Mouse (Mus musculus) embryonic facial prominence, embryonic 10.5 days (tissue): ENCODE measurements around the gene Gtf3c6. TPM values are rescaled to one million over a fixed set of nuclear protein-coding genes. Genes with fewer than 3 reads are reported as not detected.

Experiments used
- DNase-seq: peaks from one replicate; pipeline ENCODE4 v3.0.0-alpha.2; 2017; ENCODE audit warnings: low spot score
- H3K27ac ChIP-seq: fragments of 300-500 bp; sonication (generic); replicated peaks from 2 replicates; pipeline ENCODE4 v1.5.1; 2016; ENCODE audit warnings: mild to moderate bottlenecking
- H3K27me3 ChIP-seq: fragments of 300-500 bp; sonication (generic); replicated peaks from 2 replicates; pipeline ENCODE4 v1.6.1; 2016; ENCODE audit warnings: low read depth, mild to moderate bottlenecking; ENCODE audit not compliant: poor library complexity, severe bottlenecking
- H3K36me3 ChIP-seq: fragments of 300-500 bp; sonication (generic); replicated peaks from 2 replicates; pipeline ENCODE4 v1.6.1; 2016; ENCODE audit warnings: mild to moderate bottlenecking, moderate library complexity
- H3K4me1 ChIP-seq: fragments of 300-500 bp; sonication (generic); 2 replicates; pipeline ENCODE4 v1.6.1; 2016
- H3K4me3 ChIP-seq: fragments of 300-500 bp; sonication (generic); 2 replicates; pipeline ENCODE4 v1.5.1; 2016; ENCODE audit warnings: mild to moderate bottlenecking, moderate library complexity
- H3K9me3 ChIP-seq: fragments of 300-500 bp; sonication (generic); 2 replicates; pipeline ENCODE4 v1.6.1; 2016; ENCODE audit warnings: mild to moderate bottlenecking
- WGBS: fragments of 180-500 bp; shearing (Covaris S2); methylation state at CpG from one replicate; pipeline ENCODE4 v1.1.7; 2016; 5-methylcytosine and 5-hydroxymethylcytosine counted together
- polyA plus RNA-seq: library from polyadenylated mRNA; unstranded; fragments of >200 nt; fragmentation: Nextera tagmentation; extraction: Ambion mirVana; gene quantifications from 2 replicates; pipeline ENCODE4 v1.2.1, GENCODE M21; 2016

Gtf3c6 gene
- polyA plus RNA-seq, 1 experiment from 2014 or later = 172 TPM

DNA sequence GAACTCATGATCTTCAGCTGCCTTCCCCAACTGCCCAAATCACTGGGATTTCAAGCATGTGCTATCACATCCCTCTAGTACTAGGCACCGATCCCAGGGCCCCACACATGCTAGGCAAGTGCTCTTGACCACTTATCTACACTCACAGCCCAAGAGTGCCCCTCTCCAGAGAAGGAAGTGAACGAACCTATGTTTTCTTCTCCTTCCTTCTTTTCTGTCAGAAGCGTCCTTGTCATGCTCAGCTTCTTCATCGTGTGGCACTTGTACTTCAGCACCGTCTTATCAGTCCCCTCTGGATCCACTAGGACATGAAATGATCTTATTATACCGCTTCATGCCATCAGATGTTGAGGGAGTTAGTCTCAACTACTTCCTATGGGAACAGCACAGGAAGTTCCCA lies 6.9 kb downstream of the Gtf3c6 start:
- Histone ChIP-seq H3K27me3 (no peaks in the 10 kb centered on the region), H3K4me3 (no peak overlapping the region), H3K4me1 (peaks cover 6% of the 10 kb centered on the region), H3K36me3 (peaks cover 83% of the 10 kb centered on the region), H3K9me3 (no peaks in the 10 kb centered on the region), H3K27ac (no peak overlapping the region)
- 91% methylated on average over 6 of the region's 6 CpGs for WGBS
- DNase-seq = no peak

DNA sequence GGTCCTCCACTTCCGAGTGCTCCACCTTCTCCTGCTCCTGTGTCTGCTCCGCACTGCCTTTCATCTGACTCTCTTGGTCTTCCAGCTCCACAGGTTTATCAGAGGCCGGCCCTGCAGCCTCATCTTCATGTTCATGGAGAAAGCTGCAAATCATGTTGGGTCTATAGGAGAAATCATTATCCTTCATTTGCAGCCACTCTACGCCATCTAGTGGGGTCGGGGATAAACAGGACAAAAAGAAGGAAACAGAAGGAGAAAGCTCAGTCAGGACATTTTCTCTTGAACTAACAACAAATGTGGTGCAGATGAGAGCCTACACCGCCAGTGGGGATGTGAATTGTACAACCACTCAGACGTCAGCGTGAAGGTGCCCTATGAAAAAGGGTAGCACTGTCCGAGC lies 8.3 kb downstream of the Gtf3c6 start:
- no peak overlapping the region for H3K27ac ChIP-seq
- no peaks in the 10 kb centered on the region for H3K9me3 ChIP-seq
- no peaks in the 10 kb centered on the region for H3K27me3 ChIP-seq
- 89% methylated on average over 9 of the region's 9 CpGs for WGBS
- DNase-seq = no peak
- H3K4me1 ChIP-seq = peaks cover 12% of the 10 kb centered on the region
- H3K4me3 ChIP-seq = no peak overlapping the region
- H3K36me3 ChIP-seq = peaks cover 73% of the 10 kb centered on the region

DNA sequence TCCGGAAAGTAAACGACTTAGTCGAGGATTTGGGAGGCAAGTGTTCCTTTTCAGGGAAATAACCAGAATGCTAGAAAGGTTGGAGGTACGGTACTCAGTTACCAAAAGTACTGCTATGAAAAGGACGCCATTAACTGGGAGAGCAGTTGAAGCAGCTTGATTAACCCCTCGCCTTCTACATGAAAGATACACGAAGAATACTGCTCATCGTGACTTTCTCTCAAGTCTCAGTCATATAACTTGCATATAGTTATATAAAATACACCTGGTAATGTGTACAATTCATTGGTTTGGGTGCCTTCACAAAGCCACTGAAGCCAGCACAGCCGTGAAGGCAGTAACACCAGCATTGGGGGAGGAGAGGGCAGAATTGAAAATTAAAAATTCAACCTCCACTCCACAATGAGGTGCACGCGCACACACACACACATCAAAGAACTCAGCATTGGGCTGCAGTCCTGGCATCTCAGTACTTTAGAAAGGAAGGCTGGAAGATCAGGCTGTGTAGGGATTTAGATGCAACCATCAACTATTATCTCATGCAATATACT lies 10.7 kb downstream of the Gtf3c6 start:
- DNase-seq = no peak
- Histone ChIP-seq H3K27ac (peak overlapping the region; percentile 85), H3K36me3 (peaks cover 71% of the 10 kb centered on the region), H3K27me3 (no peaks in the 10 kb centered on the region), H3K4me3 (peak overlapping the region; percentile 78), H3K9me3 (no peaks in the 10 kb centered on the region), H3K4me1 (peaks cover 12% of the 10 kb centered on the region)
- 38% methylated on average over 11 of the region's 11 CpGs for WGBS

DNA sequence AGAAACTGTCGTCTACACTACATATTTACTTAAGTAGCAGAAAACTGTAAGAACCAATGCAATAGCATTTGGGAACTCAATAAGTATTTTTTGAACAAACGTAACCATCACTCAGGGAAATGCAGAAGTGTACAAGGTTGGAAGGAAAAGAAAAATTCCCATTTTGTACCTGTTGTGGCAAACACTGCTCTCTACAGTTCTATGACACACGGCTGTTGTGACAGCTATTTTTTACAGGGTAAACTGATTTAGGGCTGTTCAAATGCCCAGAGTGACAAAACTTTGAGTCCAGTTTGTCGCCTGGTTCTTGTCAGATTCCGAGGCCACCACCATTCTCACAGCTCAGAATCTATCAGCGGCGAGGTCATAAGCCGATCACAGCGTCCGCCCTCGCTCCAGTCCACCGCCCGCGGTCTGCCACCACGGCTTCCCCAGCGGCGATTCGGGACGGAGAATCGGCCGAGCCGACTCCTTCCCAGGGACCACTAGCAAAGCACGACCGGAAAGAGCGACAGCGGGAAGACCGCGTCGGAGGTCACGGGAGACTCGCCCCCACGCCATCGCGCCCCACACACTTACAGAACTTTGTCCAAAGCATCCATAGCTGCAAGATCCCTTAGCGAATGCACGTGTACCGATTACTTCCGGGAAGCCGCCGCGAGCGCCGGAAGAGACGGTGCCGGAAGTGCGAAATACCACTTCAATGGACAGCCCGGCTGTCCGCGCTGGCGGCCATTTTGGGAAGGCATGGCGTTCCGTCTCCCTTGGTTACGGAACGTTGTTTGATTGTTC lies 11.3 kb downstream of the Gtf3c6 start, which contains the start of gene Rpf2:
TSS of gene Rpf2 (minus strand) at position 663 of the 792 bp plus-strand sequence.
- H3K36me3 ChIP-seq = peaks cover 71% of the 10 kb centered on the region

DNA sequence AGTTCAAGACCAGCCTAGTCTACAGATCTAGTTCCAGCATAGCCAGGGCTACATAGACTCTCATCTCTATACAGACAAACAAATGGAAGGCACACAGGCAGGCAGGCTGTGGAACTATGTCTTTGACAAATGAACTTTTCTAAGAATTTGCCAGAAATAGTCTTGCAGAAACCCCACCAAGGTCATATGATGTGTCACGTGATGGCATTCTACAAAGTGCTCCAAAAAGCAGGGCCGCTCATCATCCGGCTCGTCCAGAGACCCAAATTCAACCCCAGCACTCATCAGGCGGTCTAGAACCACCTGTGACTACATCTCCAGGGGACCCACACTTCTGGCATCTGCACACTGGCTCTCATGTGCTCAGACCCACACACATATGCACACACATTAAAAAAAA lies 20.1 kb downstream of the Gtf3c6 start:
- no peaks in the 10 kb centered on the region for H3K27me3 ChIP-seq
- DNase-seq = no peak
- no peaks in the 10 kb centered on the region for H3K4me1 ChIP-seq
- peaks cover 95% of the 10 kb centered on the region for H3K36me3 ChIP-seq
- H3K9me3 ChIP-seq = no peaks in the 10 kb centered on the region
- 94% methylated on average over 5 of the region's 5 CpGs for WGBS
- no peak overlapping the region for H3K27ac ChIP-seq
- no peak overlapping the region for H3K4me3 ChIP-seq

More for the DNA sequence above, 11.3 kb downstream of the Gtf3c6 start, which contains the start of gene Rpf2:
- Histone ChIP-seq H3K27ac (peak within 1 kb of the TSS; percentile 85), H3K4me3 (peak within 1 kb of the TSS; percentile 78), H3K4me1 (peaks cover 12% of the 10 kb centered on the region), H3K27me3 (no peaks in the 10 kb centered on the region), H3K9me3 (no peaks in the 10 kb centered on the region)
- under 1% methylated on average over 54 of the region's 54 CpGs for WGBS
- DNase-seq = peak; percentile 92

DNA sequence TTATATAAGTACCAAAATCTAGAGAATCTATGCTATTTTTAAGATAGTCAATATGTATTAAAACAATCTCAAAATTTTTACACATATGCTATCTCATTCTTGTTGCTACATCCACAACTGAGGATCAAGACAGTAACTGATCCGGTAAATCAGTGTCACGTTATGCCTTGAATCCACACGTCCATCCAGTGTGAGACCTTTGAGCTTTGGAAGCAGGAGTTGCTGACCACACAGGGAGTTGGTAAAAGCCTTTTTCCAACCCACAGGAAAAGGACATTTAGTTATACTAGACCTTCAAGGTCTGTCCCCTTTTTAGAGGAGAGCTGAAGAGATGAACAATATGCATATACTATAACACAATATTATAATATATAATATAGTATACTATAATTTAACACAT lies 24.7 kb downstream of the Gtf3c6 start:
- H3K27me3 ChIP-seq = no peaks in the 10 kb centered on the region
- no peak for DNase-seq
- H3K4me3 ChIP-seq = no peak overlapping the region
- no peaks in the 10 kb centered on the region for H3K4me1 ChIP-seq
- H3K27ac ChIP-seq = no peak overlapping the region
- no peaks in the 10 kb centered on the region for H3K9me3 ChIP-seq
- WGBS = 86% methylated on average over 3 of the region's 3 CpGs
- peaks cover 93% of the 10 kb centered on the region for H3K36me3 ChIP-seq

DNA sequence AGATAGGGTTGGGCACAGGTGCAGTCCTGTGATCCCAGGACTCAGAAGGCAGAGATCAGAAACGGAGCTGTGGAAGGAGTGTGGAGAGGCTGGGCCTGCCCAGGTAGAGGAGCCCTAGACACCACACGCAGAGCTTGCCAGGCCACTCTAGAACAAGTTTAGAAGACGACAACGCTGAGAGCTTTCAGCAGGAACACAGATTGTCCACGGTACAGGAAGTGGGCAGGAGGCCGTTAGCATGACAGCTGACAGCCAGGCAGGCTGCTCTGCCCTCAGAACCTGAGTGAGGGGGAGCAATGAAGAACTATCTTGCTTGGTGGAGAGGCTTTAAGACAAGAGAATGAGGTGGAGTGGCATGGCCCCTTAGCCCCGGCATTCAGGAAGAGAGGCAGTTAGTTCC lies 25.5 kb downstream of the Gtf3c6 start:
- DNase-seq = no peak
- no peaks in the 10 kb centered on the region for H3K27me3 ChIP-seq
- no peaks in the 10 kb centered on the region for H3K9me3 ChIP-seq
- no peak overlapping the region for H3K4me3 ChIP-seq
- H3K27ac ChIP-seq = no peak overlapping the region
- peaks cover 92% of the 10 kb centered on the region for H3K36me3 ChIP-seq
- H3K4me1 ChIP-seq = peaks cover 6% of the 10 kb centered on the region; the same call in 1 of the 2 replicates
- 86% methylated on average over 7 of the region's 7 CpGs for WGBS

DNA sequence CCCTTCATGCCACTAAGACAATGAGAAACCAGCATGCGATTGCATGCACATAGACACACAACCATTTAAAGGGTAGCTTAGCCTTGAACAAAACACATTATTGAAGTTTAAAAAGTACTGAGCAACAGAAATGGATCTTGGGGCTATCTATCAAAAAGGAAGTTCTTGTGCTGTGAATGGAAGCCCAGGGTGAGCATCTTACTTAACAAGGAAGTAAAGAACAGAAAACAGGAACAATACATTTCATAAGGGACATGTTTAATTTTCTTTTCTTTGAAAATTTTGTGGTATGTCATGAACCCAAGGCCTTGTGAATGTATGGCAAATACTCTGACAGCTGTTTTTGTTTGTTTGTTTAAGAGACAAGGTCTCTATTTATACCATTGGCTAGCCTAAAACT lies 28.2 kb downstream of the Gtf3c6 start:
- H3K4me1 ChIP-seq = peaks cover 6% of the 10 kb centered on the region; the same call in 1 of the 2 replicates
- H3K27ac ChIP-seq = no peak overlapping the region
- DNase-seq = no peak
- peaks cover 93% of the 10 kb centered on the region for H3K36me3 ChIP-seq
- 96% methylated on average over 1 of the region's 1 CpGs for WGBS
- H3K27me3 ChIP-seq = no peaks in the 10 kb centered on the region
- H3K9me3 ChIP-seq = no peaks in the 10 kb centered on the region
- H3K4me3 ChIP-seq = no peak overlapping the region

DNA sequence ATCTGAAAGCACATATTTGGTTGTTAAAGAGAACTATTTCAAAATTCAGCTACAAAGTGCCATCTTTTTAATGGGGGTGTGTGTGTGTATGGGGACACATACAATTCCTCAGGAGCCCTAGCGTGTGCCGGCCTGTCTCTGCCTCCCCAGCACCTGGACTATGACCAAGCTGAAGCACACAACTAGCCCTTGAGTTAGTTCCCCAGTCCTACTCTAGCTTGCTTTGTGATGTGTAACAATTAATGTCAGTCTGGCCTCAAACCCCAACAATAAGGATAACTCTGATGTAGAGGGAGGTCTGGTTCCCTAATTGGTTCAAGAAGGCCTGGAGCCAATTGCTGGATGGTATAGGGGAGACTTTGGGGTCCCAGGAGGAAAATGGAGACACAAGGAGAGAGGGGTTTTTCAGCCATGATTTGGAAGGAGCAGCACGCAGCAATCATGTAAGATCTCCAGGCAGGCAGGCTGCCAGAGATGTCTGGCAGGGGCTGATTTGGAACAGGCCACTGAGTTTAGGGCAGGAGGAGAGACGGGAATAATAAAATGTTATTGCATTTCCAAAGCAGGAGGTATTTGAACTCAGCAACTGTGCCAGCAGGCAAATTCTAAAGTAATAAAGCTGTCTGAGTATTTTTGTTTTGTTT lies 30.1 kb downstream of the Gtf3c6 start:
- no peak for DNase-seq
- H3K27ac ChIP-seq = no peak overlapping the region
- no peaks in the 10 kb centered on the region for H3K9me3 ChIP-seq
- H3K4me3 ChIP-seq = no peak overlapping the region
- 87% methylated on average over 4 of the region's 4 CpGs for WGBS
- H3K36me3 ChIP-seq = peaks cover 94% of the 10 kb centered on the region
- H3K4me1 ChIP-seq = peaks cover 6% of the 10 kb centered on the region; the same call in 1 of the 2 replicates
- H3K27me3 ChIP-seq = no peaks in the 10 kb centered on the region

DNA sequence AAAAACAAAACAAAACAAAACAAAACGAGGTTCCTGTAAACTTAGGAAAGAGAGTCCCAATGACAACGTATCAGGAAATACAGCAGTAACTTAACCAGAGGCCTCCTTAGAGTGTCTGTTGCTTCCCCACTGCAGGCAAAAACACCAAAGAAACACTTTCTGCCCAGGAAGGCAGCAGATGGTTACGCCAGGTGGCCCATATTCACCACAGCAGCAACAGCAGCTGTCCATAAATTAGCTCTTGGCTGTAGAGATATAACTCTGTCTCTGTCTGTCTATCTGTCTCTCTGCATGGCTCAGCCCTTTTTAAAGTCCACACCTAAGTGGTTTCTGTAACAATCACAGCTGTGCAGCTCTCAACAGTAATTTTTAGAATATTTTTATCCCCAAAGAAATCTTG lies 39.0 kb downstream of the Gtf3c6 start:
- Histone ChIP-seq H3K27me3 (no peaks in the 10 kb centered on the region), H3K4me1 (no peaks in the 10 kb centered on the region), H3K27ac (no peak overlapping the region), H3K9me3 (peaks cover 14% of the 10 kb centered on the region), H3K36me3 (peaks cover 36% of the 10 kb centered on the region), H3K4me3 (no peak overlapping the region)
- 87% methylated on average over 3 of the region's 3 CpGs for WGBS
- no peak for DNase-seq

DNA sequence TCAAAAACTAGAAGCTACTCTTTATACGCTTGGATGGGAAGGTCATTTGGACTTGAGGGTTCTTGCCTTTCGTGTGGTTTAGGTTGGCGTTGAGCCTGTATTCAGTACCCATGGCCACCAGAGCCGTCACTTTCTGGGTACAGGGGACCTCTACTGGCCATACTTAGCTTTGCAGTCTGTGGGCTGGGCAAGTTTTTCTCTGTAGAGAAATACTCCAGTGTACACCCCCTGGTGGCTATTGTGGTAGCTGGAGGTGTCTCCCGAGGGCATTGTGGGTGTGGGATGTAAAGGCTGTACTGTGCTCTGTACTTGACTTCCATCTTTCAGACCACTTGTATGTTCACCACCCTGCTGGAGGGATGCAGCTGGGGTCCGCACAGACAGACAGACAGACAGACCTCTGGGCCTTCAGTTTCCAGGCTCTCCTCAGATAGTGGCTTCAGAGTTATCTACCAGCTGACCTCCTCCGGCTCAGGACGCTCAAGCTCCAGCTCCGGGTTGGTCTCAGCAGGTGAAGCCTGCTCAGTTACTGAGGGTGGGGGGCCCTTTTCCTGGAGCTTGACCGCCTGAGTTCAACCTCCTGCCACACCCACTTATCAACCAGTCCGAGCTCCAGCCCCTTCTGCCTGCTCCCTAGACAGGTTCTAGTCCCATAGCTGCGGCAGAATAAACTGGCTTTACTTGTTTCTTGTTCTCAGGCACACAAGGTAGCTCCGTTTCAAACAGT lies 45.3 kb downstream of the Gtf3c6 start:
- 37% methylated on average over 13 of the region's 13 CpGs for WGBS
- peaks cover 6% of the 10 kb centered on the region; the same call in 1 of the 2 replicates for H3K4me1 ChIP-seq
- no peak overlapping the region for H3K27ac ChIP-seq
- H3K27me3 ChIP-seq = no peaks in the 10 kb centered on the region
- H3K9me3 ChIP-seq = no peaks in the 10 kb centered on the region
- DNase-seq = peak; percentile 86
- no peaks in the 10 kb centered on the region for H3K36me3 ChIP-seq
- no peak overlapping the region for H3K4me3 ChIP-seq
